Mouse (Mus musculus) lung, embryonic 14.5 days (tissue): ENCODE results near the gene Golga2. TPM values are rescaled to one million over a fixed set of nuclear protein-coding genes. Genes with fewer than 3 reads are reported as not detected.
A peak's percentile ranks its signal among the peaks of the same experiment; 100 is the strongest.

Experiments
- ATAC-seq: fragments of 200-750 bp; cut with Nextera tagmentation; 2 replicates; pipeline ENCODE4 v1.8.0; 2017; ENCODE audit warnings: mild to moderate bottlenecking, moderate TSS enrichment, moderate library complexity; ENCODE audit not compliant: insufficient read depth
- DNase-seq: peaks from one replicate; pipeline ENCODE4 v3.0.0-alpha.2; 2015
- H3K27ac ChIP-seq: fragments of 300-500 bp; sonication (generic); 2 replicates; pipeline ENCODE4 v1.5.1; 2014; ENCODE audit warnings: low read depth, mild to moderate bottlenecking, moderate library complexity
- H3K27me3 ChIP-seq: fragments of 300-500 bp; sonication (generic); 2 replicates; pipeline ENCODE4 v1.6.1; 2014; ENCODE audit warnings: low read length, control low read depth; ENCODE audit not compliant: insufficient read depth
- H3K36me3 ChIP-seq: fragments of 300-500 bp; sonication (generic); 2 replicates; pipeline ENCODE4 v1.6.1; 2014; ENCODE audit warnings: control low read depth; ENCODE audit not compliant: insufficient read depth
- H3K4me1 ChIP-seq: fragments of 300-500 bp; sonication (generic); 2 replicates; pipeline ENCODE4 v1.6.1; 2014; ENCODE audit warnings: antibody characterized with exemption, control low read depth; ENCODE audit not compliant: insufficient read depth
- H3K4me2 ChIP-seq: fragments of 300-500 bp; sonication (generic); 2 replicates; pipeline ENCODE4 v1.6.1; 2014; ENCODE audit warnings: mild to moderate bottlenecking
- H3K4me3 ChIP-seq: fragments of 300-500 bp; sonication (generic); 2 replicates; pipeline ENCODE4 v1.5.1; 2014; ENCODE audit warnings: low read depth, low read length
- H3K9ac ChIP-seq: fragments of 300-500 bp; sonication (generic); 2 replicates; pipeline ENCODE4 v1.6.1; 2014
- H3K9me3 ChIP-seq: fragments of 300-500 bp; sonication (generic); 2 replicates; pipeline ENCODE4 v1.6.1; 2016; ENCODE audit warnings: low read depth, low read length, control low read depth
- CTCF ChIP-seq: IDR thresholded peaks from 2 replicates; pipeline ENCODE4 v1.5.1; 2016; ENCODE audit warnings: antibody characterized with exemption, low read depth
- WGBS: fragments of 180-500 bp; shearing (Covaris S2); extraction: QIAGEN DNeasy Blood & Tissue Kit; methylation state at CpG from one replicate; pipeline ENCODE4 v1.1.7; 2014; 5-methylcytosine and 5-hydroxymethylcytosine counted together
- polyA plus RNA-seq: library from polyadenylated mRNA; unstranded; fragments of >200 nt; fragmentation: Nextera tagmentation; extraction: Ambion mirVana; gene quantifications from 2 replicates; pipeline ENCODE4 v1.2.1, GENCODE M21; 2014

Golga2 gene
- polyA plus RNA-seq, 1 experiment from 2014 or later, result 24.0 TPM

DNA sequence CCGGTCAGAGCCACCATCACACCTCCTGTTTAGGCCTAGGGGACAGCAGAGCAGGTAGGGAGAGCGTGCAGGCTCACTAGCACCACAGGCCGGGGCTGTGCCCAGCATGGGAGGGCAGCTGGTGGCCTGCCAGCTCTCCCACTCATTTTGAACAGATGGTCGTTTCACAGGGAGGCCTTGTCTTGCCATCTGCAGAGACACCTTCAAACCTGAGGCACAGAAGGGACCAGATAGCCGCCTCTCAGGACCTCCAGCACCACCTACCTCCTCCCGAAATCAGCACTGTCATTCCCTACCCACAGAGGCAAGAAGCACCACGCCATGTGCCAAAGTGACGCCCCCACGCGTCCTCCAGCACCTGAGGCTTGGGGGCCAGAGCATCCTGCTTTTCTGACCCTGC lies 56.9 kb downstream of the Golga2 start:
- Histone ChIP-seq H3K36me3 (0 out of 2 replicates have a peak, but pooled peaks cover under 1% of the 10 kb centered on the region), H3K9ac (no peak overlapping the region), H3K27me3 (no peaks in the 10 kb centered on the region), H3K4me2 (no peak overlapping the region), H3K9me3 (no peaks in the 10 kb centered on the region), H3K27ac (no peak overlapping the region), H3K4me3 (no peak overlapping the region), H3K4me1 (no peaks in the 10 kb centered on the region)
- DNase-seq, result no peak
- TF ChIP-seq CTCF, result no peak
- WGBS, result 73% methylated on average over 10 of the region's 10 CpGs
- no peak for ATAC-seq

DNA sequence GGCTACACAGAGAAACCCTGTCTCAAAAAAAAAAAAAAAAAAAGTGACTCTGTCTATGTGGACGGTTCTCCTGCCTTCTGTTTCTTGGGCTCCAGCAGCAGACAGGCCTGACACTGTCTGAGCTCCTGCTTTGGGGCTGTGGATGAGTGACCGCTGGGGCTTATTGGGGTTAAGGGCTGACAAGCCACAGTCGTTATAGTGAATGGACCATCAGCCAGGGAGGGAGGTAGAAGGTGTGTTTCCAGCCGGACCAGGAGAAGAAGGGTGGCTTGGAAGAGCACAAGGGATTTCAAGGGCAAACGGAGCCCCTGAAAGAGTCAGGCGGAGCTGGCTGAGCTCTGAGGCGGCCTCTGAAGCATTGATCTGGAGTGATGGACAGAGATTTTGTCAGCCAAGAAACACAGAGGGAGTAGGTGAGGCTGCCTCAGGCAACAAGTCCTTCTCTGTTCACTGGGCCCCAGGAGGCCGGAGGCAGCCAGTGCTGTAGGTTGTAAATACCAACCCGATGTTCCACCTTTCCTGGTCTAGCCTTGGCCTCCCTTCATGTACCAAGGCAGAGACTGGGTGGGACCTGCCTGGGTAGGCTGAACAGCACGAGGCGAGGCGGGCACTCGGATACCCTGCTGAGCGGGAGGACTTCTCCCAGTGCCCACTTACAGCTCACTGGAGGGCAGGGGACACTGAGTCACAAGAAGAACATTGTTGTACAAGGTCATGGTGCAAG lies 57.6 kb downstream of the Golga2 start:
- 73% methylated on average over 14 of the region's 14 CpGs for WGBS
- Histone ChIP-seq H3K9me3 (no peaks in the 10 kb centered on the region), H3K27me3 (no peaks in the 10 kb centered on the region), H3K4me2 (no peak overlapping the region), H3K4me3 (no peak overlapping the region), H3K4me1 (no peaks in the 10 kb centered on the region), H3K27ac (no peak overlapping the region), H3K36me3 (no peaks in the 10 kb centered on the region), H3K9ac (no peak overlapping the region)
- no peak for ATAC-seq
- no peak for DNase-seq
- no peak for TF ChIP-seq CTCF

DNA sequence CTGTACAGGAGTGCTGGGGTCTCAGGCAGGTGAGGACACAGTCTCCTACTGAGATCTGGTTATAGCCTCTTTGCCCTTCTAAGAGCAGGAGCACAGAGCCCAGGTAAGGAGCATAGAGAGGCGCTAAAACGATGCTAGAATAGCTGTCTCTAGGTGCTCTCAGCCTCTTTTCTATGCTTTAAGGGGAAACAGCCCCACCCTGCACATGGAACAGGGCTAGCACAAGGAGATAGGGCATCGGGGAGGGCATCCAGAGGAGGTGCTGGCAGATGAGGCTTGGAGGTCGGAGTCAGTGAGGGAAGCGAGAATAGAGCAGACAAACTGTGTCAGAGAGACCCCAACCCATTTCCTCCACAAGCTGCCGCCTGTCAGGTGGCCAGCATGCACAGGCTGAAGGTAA lies 59.8 kb downstream of the Golga2 start:
- ATAC-seq (no peak), DNase-seq (no peak)
- no peak for TF ChIP-seq CTCF
- no peak overlapping the region for H3K27ac ChIP-seq
- H3K4me1 ChIP-seq, result no peaks in the 10 kb centered on the region
- no peaks in the 10 kb centered on the region for H3K9me3 ChIP-seq
- no peaks in the 10 kb centered on the region for H3K36me3 ChIP-seq
- H3K27me3 ChIP-seq, result no peaks in the 10 kb centered on the region
- H3K9ac ChIP-seq, result no peak overlapping the region
- H3K4me2 ChIP-seq, result no peak overlapping the region
- no peak overlapping the region for H3K4me3 ChIP-seq
- WGBS, result 59% methylated on average over 6 of the region's 6 CpGs

GRCm38 (mm10) chr2:32348311-32348710 lies 61.1 kb downstream of the Golga2 start:
- Histone ChIP-seq H3K4me2 (no peak overlapping the region), H3K9me3 (no peaks in the 10 kb centered on the region), H3K27ac (no peak overlapping the region), H3K36me3 (no peaks in the 10 kb centered on the region), H3K4me3 (no peak overlapping the region), H3K9ac (no peak overlapping the region), H3K27me3 (no peaks in the 10 kb centered on the region), H3K4me1 (no peaks in the 10 kb centered on the region)
- WGBS, result 80% methylated on average over 11 of the region's 11 CpGs
- DNase-seq, result no peak
- ATAC-seq, result no peak
- TF ChIP-seq CTCF, result no peak

- ATAC-seq, result no peak
- TF ChIP-seq CTCF, result no peak
- no peaks in the 10 kb centered on the region for H3K27me3 ChIP-seq
These were observed 62.6 kb downstream of the Golga2 start for GRCm38 (mm10) chr2:32349625-32350255.

DNA sequence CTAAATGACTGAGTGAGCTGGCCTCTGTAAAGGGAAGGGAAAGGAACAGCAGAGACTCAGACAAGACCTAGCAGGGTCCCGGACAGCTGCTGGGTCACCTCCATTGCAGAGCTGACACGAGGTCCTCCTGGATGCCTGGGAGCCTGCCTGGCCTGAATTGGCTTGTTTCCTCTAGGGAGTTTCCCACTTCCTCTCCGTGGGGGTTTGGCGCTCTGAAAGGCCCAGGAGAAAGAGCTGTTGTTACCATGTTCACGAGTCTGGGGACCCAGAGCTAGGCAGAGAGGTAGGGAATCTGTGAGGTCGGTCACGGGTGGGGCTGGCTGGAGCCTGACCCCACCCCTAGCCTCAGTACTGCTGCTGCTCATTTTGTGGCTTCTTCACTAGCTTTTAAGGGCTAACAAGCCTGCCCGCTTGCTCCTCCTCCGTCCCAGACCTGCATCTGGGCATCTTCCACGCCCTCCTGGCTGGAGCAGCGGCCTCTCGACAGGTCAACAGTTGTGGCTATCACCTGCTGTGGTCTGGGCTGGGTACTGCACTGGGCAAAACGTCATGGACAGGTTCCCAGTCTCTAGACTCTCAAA lies 63.4 kb downstream of the Golga2 start:
- no peak overlapping the region for H3K27ac ChIP-seq
- H3K4me1 ChIP-seq, result no peaks in the 10 kb centered on the region
- no peak overlapping the region for H3K4me3 ChIP-seq
- ATAC-seq (no peak), DNase-seq (no peak)
- H3K9me3 ChIP-seq, result no peaks in the 10 kb centered on the region
- no peak overlapping the region for H3K9ac ChIP-seq
- TF ChIP-seq CTCF, result no peak
- H3K27me3 ChIP-seq, result no peaks in the 10 kb centered on the region
- no peaks in the 10 kb centered on the region for H3K36me3 ChIP-seq
- WGBS, result 48% methylated on average over 13 of the region's 13 CpGs
- no peak overlapping the region for H3K4me2 ChIP-seq

More at GRCm38 (mm10) chr2:32349625-32350255, 62.6 kb downstream of the Golga2 start:
- no peak for DNase-seq
- Histone ChIP-seq H3K36me3 (no peaks in the 10 kb centered on the region), H3K4me3 (no peak overlapping the region), H3K4me1 (no peaks in the 10 kb centered on the region), H3K4me2 (no peak overlapping the region), H3K9ac (no peak overlapping the region), H3K9me3 (no peaks in the 10 kb centered on the region), H3K27ac (no peak overlapping the region)
- WGBS, result 44% methylated on average over 8 of the region's 8 CpGs

- Histone ChIP-seq H3K27me3 (no peaks in the 10 kb centered on the region), H3K36me3 (no peaks in the 10 kb centered on the region), H3K4me1 (no peaks in the 10 kb centered on the region), H3K9me3 (no peaks in the 10 kb centered on the region), H3K27ac (no peak overlapping the region), H3K4me2 (peak overlapping the region; percentile 97), H3K4me3 (no peak overlapping the region), H3K9ac (0 out of 2 replicates have a peak overlapping the region, but pooled peaks have one; percentile 73)
- DNase-seq, result no peak
- WGBS, result 43% methylated on average over 9 of the region's 9 CpGs
- TF ChIP-seq CTCF, result no peak
- no peak for ATAC-seq
These were observed 64.3 kb downstream of the Golga2 start for GRCm38 (mm10) chr2:32351471-32351961.
